Mouse (Mus musculus) adrenal gland, adult 10 weeks (tissue): ENCODE results near the gene Tasp1. TPM values are rescaled to one million over a fixed set of nuclear protein-coding genes. Genes with fewer than 3 reads are reported as not detected.

ENCODE experiments used
- polyA plus RNA-seq: library from polyadenylated mRNA; stranded (reverse); fragments of 350-450 nt; fragmentation: Illumina TruSeq; extraction: RNeasy Lipid Tissue Mini Kit (QIAGEN cat#74804); gene quantifications from one replicate; pipeline ENCODE4 v1.2.3, GENCODE M21; 2014; ENCODE audit warnings: low read depth, low replicate concordance

Tasp1 gene
- polyA plus RNA-seq = 18.0 TPM

DNA sequence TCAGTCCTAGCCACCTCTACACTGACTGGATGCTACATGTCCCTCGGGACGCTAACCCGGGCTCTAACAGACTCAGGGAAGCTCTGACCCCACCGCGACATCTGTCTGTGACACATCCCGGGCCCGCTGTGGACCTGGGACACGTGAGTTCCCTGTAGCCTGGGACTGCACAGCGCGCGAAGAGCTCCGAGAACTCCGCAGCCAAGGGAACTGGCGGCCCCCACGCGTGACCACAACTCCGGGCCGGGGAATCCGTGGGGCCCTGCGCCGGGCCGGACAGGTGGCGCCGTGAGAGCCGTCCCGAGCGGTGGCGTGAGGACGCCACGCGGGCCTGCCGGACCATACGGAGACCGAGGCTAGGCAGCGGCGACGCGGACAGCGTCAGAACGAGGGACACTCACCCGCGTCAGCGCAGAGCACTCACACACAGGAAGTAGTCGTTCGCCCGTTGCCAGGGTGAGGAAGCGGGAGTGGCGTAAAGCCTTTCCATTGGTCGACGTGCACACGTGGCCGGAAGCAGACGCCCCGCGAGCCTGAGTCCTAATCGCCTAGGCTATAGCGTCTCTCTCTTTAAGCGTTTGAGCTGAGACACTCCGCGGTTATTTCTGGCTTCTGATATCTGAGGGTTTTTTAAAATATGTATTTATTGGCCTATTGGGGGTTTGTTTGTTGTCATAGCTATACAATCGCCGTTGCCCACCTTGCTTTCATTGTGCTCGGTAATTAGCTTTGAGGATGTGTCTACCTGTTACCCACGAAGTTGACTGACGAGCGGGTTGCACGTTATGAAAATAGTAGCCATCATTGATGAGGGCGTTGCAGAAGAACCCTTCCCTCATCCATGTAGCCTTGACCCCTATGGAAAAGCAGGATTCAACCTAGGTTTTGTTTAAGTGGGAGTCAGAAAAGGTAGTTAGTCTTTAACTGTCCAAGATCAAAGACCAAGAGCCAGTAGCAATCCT, at the start of gene Tasp1:
Tasp1 (minus strand) TSS at position 453 of the 962 bp plus-strand sequence.

Other genes starting within 250 kb of the Tasp1 start
- gene Gm17374, start 85.2 kb upstream of the Tasp1 start, polyA plus RNA-seq = not detected
- gene Esf1, start 103.8 kb upstream of the Tasp1 start, polyA plus RNA-seq = 97.9 TPM
- gene Ndufaf5, start 103.8 kb upstream of the Tasp1 start, polyA plus RNA-seq = 32.7 TPM